Mouse (Mus musculus) hindbrain, embryonic 10.5 days (tissue): ENCODE results near the gene Sgms1. TPM values are rescaled to one million over a fixed set of nuclear protein-coding genes. Genes with fewer than 3 reads are reported as not detected.

Source experiments
- DNase-seq: peaks from one replicate; pipeline ENCODE4 v3.0.0-alpha.2; 2017; ENCODE audit warnings: low spot score
- H3K27ac ChIP-seq: fragments of 300-500 bp; sonication (generic); 2 replicates; pipeline ENCODE4 v1.5.1; 2016; ENCODE audit warnings: mild to moderate bottlenecking, moderate library complexity
- H3K27me3 ChIP-seq: fragments of 300-500 bp; sonication (generic); 2 replicates; pipeline ENCODE4 v1.6.1; 2016; ENCODE audit warnings: mild to moderate bottlenecking; ENCODE audit not compliant: poor library complexity, insufficient read depth, severe bottlenecking
- H3K36me3 ChIP-seq: fragments of 300-500 bp; sonication (generic); 2 replicates; pipeline ENCODE4 v1.6.1; 2016; ENCODE audit warnings: mild to moderate bottlenecking, moderate library complexity
- H3K4me1 ChIP-seq: fragments of 300-500 bp; sonication (generic); replicated peaks from 2 replicates; pipeline ENCODE4 v1.6.1; 2016; ENCODE audit warnings: mild to moderate bottlenecking
- H3K4me3 ChIP-seq: fragments of 300-500 bp; sonication (generic); 2 replicates; pipeline ENCODE4 v1.5.1; 2016; ENCODE audit warnings: mild to moderate bottlenecking, moderate library complexity
- H3K9me3 ChIP-seq: fragments of 300-500 bp; sonication (generic); 2 replicates; pipeline ENCODE4 v1.6.1; 2016; ENCODE audit warnings: mild to moderate bottlenecking, moderate library complexity
- WGBS: fragments of 180-500 bp; shearing (Covaris S2); methylation state at CpG from one replicate; pipeline ENCODE4 v1.1.7; 2016; 5-methylcytosine and 5-hydroxymethylcytosine counted together
- polyA plus RNA-seq: library from polyadenylated mRNA; unstranded; fragments of >200 nt; fragmentation: Nextera tagmentation; extraction: Ambion mirVana; gene quantifications from 2 replicates; pipeline ENCODE4 v1.2.1, GENCODE M21; 2016

Sgms1 gene
- polyA plus RNA-seq, 1 experiment from 2014 or later, result 14.4 TPM

- no peak overlapping the region for H3K27ac ChIP-seq
- H3K36me3 ChIP-seq, result no peaks in the 10 kb centered on the region
- no peak overlapping the region for H3K4me3 ChIP-seq
- DNase-seq, result no peak
- no peaks in the 10 kb centered on the region for H3K4me1 ChIP-seq
- no peaks in the 10 kb centered on the region for H3K9me3 ChIP-seq
- 85% methylated on average over 12 of the region's 12 CpGs for WGBS
- H3K27me3 ChIP-seq, result no peaks in the 10 kb centered on the region
Observed at GRCm38 (mm10) chr19:32202131-32203114, 187.1 kb downstream of the Sgms1 start.

GRCm38 (mm10) chr19:32199861-32200574 is 189.5 kb downstream of the Sgms1 start:
- WGBS, result 94% methylated on average over 4 of the region's 4 CpGs
- H3K27me3 ChIP-seq, result no peaks in the 10 kb centered on the region
- no peaks in the 10 kb centered on the region for H3K4me1 ChIP-seq
- H3K27ac ChIP-seq, result no peak overlapping the region
- no peaks in the 10 kb centered on the region for H3K9me3 ChIP-seq
- no peaks in the 10 kb centered on the region for H3K36me3 ChIP-seq
- H3K4me3 ChIP-seq, result no peak overlapping the region
- DNase-seq, result no peak

DNA sequence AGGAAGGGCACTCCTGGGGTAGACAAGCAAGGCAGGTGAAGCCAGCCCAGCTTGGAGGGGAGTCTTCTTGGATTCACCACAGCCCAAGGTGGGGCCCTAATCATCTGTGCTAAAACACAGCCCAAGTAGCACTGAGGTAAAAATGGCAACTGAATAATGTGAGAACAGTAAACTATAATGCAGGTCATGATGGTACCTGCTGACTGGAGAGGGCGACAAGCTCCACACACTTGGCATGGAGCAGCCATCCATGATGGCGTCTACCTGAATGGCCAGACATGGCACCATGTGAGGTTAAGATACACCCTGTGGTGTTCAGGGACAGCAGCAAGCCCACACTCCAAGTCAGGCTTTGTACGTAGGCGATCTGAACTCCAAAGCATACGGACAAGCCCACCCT is 190.4 kb downstream of the Sgms1 start:
- H3K4me3 ChIP-seq, result no peak overlapping the region
- WGBS, result 95% methylated on average over 5 of the region's 5 CpGs
- H3K27me3 ChIP-seq, result no peaks in the 10 kb centered on the region
- no peaks in the 10 kb centered on the region for H3K4me1 ChIP-seq
- DNase-seq, result no peak
- H3K36me3 ChIP-seq, result no peaks in the 10 kb centered on the region
- no peak overlapping the region for H3K27ac ChIP-seq
- no peaks in the 10 kb centered on the region for H3K9me3 ChIP-seq

DNA sequence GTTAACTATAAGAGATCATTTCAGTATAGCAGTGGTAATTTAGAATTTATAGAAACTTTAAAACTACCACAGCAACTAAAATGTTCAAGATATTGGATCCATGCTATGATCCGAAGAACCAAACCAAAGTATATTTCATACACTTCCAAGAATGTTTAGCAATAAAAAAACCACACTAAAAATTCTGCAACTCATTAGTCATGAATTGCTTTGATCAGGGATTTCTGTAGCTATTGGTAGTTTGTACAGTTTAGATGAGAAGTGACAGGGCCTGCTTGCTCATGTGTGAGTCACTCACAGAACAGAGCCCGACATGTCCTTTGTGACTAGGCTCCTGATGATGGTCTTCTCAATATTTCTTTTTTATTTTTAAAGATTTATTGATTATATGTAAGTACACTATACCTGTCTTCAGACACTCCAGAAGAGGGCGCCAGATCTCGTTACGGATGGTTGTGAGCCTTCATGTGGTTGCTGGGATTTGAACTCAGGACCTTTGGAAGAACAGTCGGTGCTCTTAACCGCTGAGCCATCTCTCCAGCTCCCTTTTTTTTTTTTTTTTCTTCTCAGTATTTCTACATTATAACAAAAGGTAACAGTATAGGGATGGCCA is 190.9 kb downstream of the Sgms1 start:
- H3K36me3 ChIP-seq, result no peaks in the 10 kb centered on the region
- no peaks in the 10 kb centered on the region for H3K4me1 ChIP-seq
- H3K27me3 ChIP-seq, result no peaks in the 10 kb centered on the region
- 95% methylated on average over 7 of the region's 7 CpGs for WGBS
- H3K9me3 ChIP-seq, result no peaks in the 10 kb centered on the region
- no peak overlapping the region for H3K4me3 ChIP-seq
- no peak for DNase-seq
- no peak overlapping the region for H3K27ac ChIP-seq

DNA sequence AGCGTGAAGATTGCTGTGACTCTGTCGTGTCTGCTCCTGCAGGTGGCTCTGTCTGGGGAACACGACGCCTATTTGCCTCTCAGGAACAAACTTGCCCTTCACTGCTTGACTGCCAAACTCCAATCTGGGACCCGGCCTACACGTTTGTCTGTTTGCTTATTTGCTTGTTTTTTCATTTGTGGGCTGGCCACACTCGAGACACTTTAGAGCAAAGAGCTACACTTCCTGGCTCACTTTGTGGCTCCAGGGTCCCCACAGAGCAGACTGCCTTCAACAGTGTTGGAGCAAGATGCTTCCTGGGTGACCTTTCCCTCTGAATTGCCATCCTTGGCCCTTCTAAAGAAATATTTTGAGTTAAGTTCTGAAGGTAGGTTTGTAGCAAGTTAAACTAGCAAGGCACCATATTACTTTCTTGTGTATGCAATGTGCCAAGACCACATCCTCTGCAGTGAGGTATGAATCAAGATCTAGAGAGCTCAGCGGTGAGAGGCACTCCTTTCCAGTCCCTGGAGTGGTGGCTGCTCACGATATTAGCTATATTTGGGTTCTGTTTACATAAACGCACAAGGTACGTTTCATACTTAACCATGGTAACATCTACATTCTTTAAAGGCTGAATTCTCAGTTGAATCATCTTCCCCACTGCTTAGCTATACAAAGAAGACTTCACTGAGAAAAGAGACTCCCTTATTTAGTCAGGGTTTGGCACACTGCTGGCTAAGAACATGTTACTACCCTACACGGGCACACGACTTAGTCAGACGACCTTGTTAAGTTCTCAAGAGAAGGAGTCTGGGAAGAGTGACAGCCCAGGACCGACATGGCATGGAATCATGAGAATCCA is 192.3 kb downstream of the Sgms1 start:
- Histone ChIP-seq H3K9me3 (no peaks in the 10 kb centered on the region), H3K4me1 (no peaks in the 10 kb centered on the region), H3K27ac (no peak overlapping the region), H3K4me3 (no peak overlapping the region), H3K27me3 (no peaks in the 10 kb centered on the region), H3K36me3 (no peaks in the 10 kb centered on the region)
- DNase-seq, result no peak
- WGBS, result 80% methylated on average over 15 of the region's 15 CpGs

DNA sequence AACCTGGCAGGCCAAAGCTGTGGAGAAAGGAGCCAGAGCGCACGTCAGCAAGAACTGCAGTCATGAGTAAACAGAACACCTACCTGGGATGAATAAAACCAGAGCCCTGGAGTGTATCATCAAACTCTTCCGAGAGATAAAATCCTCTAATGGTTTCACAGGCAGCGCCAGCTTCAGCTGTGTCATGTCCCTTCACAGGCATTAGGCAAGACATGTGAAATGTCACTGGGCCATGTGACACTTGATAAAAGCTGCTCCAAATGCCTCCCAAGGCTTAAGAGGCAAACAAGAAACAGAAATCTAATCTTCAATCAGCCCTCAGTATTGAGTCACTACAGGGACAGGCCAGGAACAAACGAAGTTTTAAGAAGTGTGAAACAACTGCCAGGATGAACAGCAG is 193.3 kb downstream of the Sgms1 start:
- Histone ChIP-seq H3K36me3 (no peaks in the 10 kb centered on the region), H3K9me3 (no peaks in the 10 kb centered on the region), H3K4me3 (no peak overlapping the region), H3K27me3 (no peaks in the 10 kb centered on the region), H3K27ac (no peak overlapping the region), H3K4me1 (no peaks in the 10 kb centered on the region)
- DNase-seq, result no peak
- 76% methylated on average over 5 of the region's 5 CpGs for WGBS

GRCm38 (mm10) chr19:32194863-32195262 is 194.7 kb downstream of the Sgms1 start:
- H3K4me3 ChIP-seq, result no peak overlapping the region
- WGBS, result 33% methylated on average over 1 of the region's 1 CpGs
- H3K4me1 ChIP-seq, result no peaks in the 10 kb centered on the region
- no peaks in the 10 kb centered on the region for H3K9me3 ChIP-seq
- H3K36me3 ChIP-seq, result no peaks in the 10 kb centered on the region
- no peaks in the 10 kb centered on the region for H3K27me3 ChIP-seq
- H3K27ac ChIP-seq, result no peak overlapping the region
- no peak for DNase-seq

- WGBS, result 90% methylated on average over 3 of the region's 3 CpGs
- no peak for DNase-seq
Observed at GRCm38 (mm10) chr19:32194074-32194473, 195.4 kb downstream of the Sgms1 start.

DNA sequence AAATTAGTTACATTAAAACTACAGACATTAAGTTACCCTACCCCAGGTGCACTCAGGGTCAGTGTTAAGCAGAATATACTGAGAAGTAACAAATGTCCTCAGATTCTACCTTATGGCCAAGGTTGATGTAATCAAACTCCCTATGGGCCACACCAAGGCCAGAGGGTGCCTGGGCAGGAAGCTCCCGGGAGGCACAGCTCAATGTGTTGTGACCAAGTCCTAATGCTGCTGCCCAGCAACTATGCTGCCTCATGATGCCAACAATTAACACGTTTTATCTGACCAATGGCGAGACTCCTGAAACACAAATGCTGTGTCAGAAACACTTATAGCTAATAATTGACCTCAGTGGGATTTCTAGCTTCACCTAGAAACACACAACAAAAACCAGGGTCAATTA is 197.9 kb downstream of the Sgms1 start:
- no peak overlapping the region for H3K4me3 ChIP-seq
- H3K9me3 ChIP-seq, result no peaks in the 10 kb centered on the region
- H3K4me1 ChIP-seq, result peaks cover 5% of the 10 kb centered on the region; the same call in 1 of the 2 replicates
- 86% methylated on average over 3 of the region's 3 CpGs for WGBS
- no peaks in the 10 kb centered on the region for H3K27me3 ChIP-seq
- no peaks in the 10 kb centered on the region for H3K36me3 ChIP-seq
- no peak overlapping the region for H3K27ac ChIP-seq
- DNase-seq, result no peak

More at GRCm38 (mm10) chr19:32194074-32194473, 195.4 kb downstream of the Sgms1 start:
- H3K27ac ChIP-seq, result no peak overlapping the region
- H3K4me1 ChIP-seq, result peaks cover 2% of the 10 kb centered on the region; the same call in 1 of the 2 replicates
- H3K36me3 ChIP-seq, result no peaks in the 10 kb centered on the region
- no peaks in the 10 kb centered on the region for H3K27me3 ChIP-seq
- no peak overlapping the region for H3K4me3 ChIP-seq
- no peaks in the 10 kb centered on the region for H3K9me3 ChIP-seq

GRCm38 (mm10) chr19:32189961-32190360 is 199.6 kb downstream of the Sgms1 start:
- 92% methylated on average over 6 of the region's 6 CpGs for WGBS
- no peaks in the 10 kb centered on the region for H3K9me3 ChIP-seq
- no peak overlapping the region for H3K27ac ChIP-seq
- DNase-seq, result no peak
- H3K36me3 ChIP-seq, result no peaks in the 10 kb centered on the region
- no peaks in the 10 kb centered on the region for H3K27me3 ChIP-seq
- peaks cover 5% of the 10 kb centered on the region; the same call in 1 of the 2 replicates for H3K4me1 ChIP-seq
- H3K4me3 ChIP-seq, result no peak overlapping the region

DNA sequence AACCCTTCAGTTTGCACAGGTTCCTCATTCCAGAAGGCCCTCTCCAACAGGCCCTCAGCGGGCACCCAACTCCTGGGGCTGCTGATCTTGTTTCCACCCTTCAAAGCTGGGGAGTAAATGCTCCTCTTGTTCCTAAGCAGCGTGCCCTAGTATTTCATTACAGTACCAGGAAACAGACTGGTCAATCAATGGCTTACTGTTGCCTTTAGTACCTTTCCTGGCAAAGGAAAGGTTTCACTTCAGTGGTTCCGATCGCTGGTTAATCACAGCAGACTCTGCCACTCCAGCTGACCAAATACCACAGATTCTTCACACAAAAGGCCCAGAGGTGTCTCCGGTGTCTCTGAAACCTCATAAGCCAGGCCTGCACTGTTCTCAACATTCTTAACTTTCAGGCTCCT is 200.5 kb downstream of the Sgms1 start:
- Histone ChIP-seq H3K27me3 (no peaks in the 10 kb centered on the region), H3K4me3 (no peak overlapping the region), H3K4me1 (peaks cover 5% of the 10 kb centered on the region; the same call in 1 of the 2 replicates), H3K27ac (no peak overlapping the region), H3K9me3 (no peaks in the 10 kb centered on the region), H3K36me3 (no peaks in the 10 kb centered on the region)
- WGBS, result 66% methylated on average over 5 of the region's 5 CpGs
- no peak for DNase-seq

- H3K4me3 ChIP-seq, result no peak overlapping the region
- H3K4me1 ChIP-seq, result peaks cover 5% of the 10 kb centered on the region; the same call in 1 of the 2 replicates
- no peak for DNase-seq
- H3K9me3 ChIP-seq, result no peaks in the 10 kb centered on the region
- WGBS, result 80% methylated on average over 8 of the region's 8 CpGs
- H3K27ac ChIP-seq, result no peak overlapping the region
- no peaks in the 10 kb centered on the region for H3K36me3 ChIP-seq
- H3K27me3 ChIP-seq, result no peaks in the 10 kb centered on the region
Observed at GRCm38 (mm10) chr19:32186594-32187092, 202.9 kb downstream of the Sgms1 start.
